Mouse (Mus musculus): ENCODE measurements around the gene Sowahb.
"Not testable (repeated sequence)": the region's sequence is repeated elsewhere in the genome, so short reads cannot be mapped to it uniquely, and the experiment has no call there.

Gene Sowahb

DNA sequence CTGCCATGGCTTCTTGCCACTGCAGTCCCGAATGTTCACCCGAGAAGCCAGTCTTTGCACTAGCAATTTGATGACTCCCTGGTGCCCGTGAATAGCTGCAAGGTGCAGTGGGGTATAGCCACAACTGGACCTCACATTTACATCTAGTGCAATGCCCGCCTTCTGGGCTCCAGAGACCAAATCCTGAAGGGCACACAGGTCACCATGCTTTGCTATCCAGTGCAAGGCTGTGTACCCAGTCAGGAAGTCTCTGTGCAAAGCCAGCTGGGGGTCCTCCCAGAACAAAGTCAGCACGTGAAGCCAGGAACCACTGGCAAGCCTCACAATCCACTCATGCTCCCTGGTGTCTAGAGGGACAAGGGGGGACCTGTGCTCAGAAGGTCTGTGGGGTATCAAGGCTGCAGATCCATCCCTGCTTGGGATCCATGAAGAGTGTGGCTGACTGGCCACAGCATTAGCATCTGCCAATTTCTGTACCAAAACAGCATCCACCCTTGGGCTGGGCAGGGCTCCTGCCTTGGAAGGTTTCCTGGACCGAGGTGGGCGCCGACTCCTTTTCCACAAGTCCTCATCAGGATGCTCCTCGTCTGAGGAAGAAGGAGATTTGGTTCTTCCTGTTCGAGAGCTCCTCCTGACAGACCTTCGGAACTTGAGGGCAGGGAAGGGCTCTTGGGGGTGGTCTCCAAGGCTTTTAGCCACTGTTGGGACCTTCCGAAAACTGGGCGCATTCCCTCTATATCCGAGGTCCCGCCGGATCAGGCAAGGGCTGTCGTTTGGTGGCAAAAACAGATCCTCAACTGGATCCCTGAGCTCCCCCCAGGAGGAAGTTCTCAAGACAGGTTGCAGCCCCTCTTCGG, 1.8 kb downstream of the Sowahb start:
- no peak for DNase-seq (ENCODE audit: inconsistent ontology term)

DNA sequence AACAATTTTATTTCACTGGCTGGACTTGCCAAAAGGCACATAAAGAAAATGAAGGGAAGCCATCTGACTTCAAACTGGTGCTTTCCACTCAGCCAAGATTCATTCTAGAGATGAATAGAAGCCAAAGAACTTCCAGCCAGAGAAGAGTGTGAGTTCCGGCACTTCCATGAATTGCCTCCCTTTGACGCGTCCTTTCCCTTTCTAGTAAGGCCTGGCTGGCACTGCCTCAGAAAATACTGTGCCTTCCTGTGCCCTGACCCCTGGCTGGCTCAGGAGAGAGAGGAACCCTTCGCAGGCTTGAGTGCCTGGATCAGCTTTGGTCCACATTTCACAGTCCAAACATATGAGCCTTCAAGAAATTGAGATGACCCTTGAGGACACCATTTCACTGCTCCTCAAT, 2.8 kb downstream of the Sowahb start:
- DNase-seq (ENCODE audit: inconsistent ontology term): no peak

DNA sequence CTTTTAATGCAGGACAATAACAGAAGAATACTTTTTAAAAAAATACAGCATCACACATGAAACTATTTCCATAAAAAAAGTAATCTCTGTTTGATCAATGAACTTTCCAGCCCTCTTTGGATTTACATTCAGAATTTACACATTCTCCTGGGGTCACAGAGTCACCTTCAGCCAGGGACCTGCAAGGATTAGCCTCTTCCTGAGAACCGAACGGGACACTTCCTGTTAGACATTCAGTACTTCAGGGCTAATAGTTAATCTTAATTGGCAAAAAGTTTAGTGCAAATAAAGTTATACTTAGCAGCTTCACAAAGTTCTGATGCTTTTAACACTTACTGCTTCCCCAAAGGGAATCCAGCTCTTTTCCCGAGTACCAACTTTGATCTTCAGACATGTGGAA, 3.5 kb downstream of the Sowahb start:
- no peak for DNase-seq (ENCODE audit: inconsistent ontology term)

DNA sequence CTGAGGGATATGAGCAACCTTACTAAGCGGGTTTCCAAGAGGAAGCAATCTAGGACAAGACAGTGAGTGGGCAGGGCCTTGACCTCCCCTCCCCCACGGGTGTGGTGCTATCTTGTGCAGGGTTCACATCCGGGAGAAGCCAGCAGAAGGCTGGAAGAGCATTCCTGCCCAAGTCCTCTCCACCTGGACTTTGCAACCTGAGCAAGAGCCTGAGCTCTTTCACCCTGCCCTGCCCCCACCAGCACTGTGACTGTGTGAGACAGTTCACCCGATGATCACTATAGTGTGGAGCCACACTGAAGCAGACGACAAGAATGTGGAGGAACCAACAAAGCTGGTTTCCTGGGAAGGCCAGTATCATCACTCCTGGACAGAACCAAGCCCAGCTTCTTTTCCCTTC, 4.7 kb downstream of the Sowahb start:
- no peak for DNase-seq (ENCODE audit: inconsistent ontology term)

DNA sequence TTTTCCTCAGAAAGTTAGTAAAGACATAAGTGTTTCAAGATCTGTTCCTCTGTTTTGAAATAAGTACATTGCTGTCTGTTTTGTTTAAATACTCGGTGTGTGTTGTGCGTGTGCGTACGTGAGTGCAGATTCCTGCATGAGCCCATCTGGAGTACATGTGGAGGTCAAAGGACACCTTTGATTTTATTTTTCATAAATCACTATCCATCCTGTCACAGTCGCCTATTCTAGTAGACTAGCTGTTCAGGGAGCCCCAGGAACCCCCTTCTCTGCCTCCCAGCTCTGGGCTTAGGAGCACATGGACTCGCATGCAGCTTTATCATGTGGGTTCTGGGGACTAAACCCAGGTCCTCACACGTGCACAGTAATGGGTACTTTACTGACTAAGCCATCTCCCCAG, 8.6 kb downstream of the Sowahb start:
- DNase-seq (ENCODE audit: inconsistent ontology term): no peak

DNA sequence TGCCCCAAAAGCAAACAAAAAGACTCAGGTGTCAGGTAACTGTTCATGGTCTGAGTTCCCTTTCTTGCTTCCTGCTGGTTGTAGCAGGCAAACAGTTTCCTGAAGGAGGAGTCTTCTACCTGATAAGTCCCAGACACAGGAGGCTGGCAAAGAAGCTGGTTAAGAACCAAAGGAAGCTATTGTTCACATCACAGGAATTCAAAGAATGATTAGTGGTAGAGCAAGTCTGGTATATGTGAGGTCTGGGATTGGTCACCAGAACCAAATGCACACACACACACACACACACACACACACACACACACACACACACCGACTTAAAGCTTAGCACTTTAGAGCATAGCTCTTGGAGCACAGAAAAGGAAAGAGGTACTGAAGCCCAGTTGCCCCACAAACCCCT, 9.5 kb downstream of the Sowahb start:
- DNase-seq (ENCODE audit: inconsistent ontology term): peak; percentile 28

DNA sequence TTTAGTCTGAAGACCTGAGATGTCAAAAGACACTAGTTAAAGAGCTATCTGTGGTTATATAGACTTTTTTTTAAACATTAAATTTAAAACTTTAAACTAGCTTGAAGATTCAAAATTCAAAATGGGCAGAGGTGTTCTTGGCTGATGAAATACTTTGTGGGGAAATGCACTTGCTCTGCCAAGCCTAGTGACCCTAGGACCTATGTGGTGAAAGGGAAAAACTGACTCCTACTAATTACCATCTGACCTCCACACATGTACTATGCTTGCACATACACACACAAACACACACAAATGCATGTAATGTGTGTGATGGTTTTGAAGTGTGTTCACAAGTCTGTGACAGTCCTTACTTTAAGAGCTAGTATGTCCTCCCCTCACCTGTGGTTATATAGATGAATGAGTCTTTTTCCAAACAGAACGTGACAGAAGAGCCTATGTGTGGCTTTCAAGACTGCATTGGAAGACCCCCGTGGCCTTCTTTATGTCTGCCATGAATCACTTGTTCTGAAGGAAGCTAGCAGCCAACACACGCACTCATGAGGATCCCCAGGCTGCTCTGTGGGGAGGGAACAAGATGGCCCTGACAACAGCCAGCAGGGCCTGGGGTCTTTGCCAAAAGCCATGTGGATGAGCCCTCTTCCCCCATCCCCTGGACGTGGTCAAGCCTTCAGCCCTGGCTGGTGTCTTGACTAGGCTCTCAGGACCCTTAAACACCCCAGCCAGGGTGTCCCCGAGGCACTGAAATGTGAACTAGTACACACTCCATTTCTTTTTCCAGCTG, 11.5 kb downstream of the Sowahb start:
- DNase-seq (ENCODE audit: inconsistent ontology term): no peak

DNA sequence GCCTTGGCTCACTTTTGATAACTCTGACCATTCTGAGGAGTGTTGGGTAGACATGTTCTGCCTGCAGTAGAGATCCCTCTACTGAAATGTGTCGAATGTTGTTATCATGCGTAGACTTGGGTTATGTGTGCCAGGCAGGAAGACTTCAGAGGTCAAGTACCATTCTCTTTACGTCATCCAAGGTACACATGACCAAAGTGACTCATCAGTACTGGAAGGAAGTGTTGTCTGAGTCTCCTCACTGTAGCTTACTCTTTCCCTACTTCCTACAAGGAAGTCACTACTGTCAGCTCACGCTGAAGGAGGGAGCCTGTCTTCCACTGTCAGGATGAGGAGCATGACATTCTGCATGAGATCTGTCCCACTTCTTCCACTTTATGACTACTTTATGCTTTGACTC, 12.2 kb downstream of the Sowahb start:
- no peak for DNase-seq (ENCODE audit: inconsistent ontology term)

DNA sequence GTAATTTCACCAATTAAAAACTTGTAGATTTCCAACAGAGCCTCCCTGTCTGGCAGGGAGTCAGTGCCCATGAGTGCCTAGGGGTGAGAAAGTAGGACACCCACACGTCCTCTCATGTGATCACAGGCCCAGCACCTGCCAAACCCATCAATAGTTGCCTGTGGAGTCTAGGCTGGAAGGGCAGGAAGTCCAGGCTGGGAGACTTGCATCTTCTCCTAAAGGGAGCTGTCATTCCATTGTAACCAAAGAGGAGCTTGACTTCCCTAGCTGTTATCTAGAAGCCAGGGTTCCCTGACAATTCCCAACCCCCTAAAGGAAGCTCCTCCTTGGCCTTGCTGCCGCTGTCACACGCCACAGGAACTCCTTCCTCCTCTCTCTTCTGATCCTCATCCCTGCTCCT, 14.0 kb downstream of the Sowahb start:
- no peak for DNase-seq (ENCODE audit: inconsistent ontology term)

DNA sequence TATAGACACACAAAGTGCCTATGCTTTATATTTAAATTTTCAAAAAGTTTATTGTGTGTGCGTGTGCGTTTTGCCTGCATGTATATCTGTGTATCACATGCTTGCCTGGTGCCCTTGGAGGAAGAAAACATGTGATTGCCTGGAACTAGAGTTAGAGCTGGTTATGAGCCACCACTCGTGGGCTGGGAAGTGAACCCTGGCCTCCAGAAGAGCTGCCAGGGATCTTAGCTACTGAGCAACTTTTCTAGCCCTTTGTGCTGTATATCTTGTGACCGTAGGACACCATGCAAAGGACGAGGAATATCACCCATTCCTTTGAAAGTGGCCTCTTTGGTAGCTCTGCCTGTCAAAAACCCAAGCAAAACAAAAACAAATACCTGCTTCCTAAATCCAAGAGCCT, 14.4 kb downstream of the Sowahb start:
- no peak for DNase-seq (ENCODE audit: inconsistent ontology term)

DNA sequence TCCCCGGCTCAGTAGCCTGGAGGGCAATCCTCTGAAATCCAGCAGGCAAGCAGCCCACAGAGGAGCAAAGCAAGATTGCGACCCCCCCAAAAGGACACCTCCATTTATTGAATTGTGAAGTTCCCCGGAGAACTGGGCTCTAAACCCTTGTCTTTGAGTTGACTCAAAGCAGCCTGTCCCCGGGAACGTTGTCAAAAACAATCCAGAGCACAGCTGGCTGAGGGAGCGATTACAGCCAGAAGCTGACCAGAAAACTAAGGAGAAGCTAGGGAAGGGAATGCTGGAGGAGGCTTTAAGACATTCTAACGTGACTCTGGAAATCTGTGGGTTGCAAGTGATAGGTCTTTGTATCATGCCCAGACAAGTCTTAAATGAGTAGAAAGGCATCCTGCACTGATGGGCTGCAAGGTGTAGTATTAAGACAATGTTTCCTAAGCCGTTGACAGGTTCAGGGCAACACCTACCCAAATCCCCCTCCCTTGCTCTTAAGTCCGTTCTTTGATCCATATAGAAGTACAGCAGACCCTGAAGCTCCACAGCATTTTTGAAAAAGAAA, 17.6 kb downstream of the Sowahb start:
- no peak for DNase-seq (ENCODE audit: inconsistent ontology term)

DNA sequence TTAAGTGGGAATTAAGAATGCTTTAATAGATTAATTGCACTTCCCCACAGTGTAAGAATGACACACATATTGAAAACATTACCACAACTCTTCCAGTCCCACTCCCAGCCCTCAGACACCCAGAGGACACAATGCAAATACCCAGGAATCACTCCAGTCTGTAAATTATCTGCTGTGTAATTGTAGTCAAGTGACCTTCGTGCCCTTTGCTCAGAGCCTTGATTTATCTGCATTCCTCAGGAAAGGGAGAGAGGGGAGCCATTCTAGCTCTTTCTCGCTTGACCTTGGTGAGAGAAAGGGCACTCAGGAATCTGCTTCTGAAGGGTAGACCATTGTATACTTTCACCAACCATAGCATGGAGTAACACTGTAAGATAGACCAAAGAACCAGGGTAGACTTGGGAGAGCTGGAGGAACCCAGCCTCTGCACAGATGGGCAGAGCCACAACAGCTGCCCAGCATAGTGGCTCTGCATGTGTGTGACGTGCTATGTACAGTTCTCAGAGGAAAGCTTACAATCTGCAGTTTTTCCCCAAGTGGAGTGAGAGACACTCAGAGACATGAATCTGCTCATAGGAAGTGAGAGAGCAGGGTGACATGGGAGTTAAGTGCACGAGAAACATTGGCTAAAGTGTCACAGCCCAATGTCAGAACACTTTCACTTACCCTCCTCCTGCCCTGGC, 18.2 kb downstream of the Sowahb start:
- no peak for DNase-seq (ENCODE audit: inconsistent ontology term)

DNA sequence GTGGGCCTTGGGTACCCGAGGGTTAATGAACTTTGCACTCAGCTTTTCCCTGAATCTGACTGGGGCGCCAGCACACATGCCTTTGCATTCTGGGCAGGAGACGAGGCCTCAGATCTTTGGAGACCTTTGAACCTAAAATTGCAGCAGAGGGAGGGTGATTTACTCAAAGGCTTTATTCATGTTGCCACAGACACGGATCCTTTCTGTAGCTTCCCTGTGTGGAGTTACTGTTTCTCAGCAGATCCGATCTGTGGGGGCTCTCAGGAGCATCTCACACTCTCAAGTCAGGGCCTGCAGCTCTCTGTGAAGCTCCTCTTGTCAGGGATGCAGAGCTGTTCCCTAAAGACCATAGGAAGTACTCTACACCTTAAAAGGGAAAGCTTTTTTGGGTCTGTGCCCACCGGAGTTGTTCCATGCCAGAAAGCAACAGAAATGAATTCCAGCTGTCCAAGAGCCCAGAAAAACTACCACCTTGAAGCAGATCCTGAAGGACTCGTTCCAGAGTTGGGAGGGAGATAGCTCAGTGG, 20.0 kb downstream of the Sowahb start:
- peak; percentile 68 for DNase-seq (ENCODE audit: inconsistent ontology term)

DNA sequence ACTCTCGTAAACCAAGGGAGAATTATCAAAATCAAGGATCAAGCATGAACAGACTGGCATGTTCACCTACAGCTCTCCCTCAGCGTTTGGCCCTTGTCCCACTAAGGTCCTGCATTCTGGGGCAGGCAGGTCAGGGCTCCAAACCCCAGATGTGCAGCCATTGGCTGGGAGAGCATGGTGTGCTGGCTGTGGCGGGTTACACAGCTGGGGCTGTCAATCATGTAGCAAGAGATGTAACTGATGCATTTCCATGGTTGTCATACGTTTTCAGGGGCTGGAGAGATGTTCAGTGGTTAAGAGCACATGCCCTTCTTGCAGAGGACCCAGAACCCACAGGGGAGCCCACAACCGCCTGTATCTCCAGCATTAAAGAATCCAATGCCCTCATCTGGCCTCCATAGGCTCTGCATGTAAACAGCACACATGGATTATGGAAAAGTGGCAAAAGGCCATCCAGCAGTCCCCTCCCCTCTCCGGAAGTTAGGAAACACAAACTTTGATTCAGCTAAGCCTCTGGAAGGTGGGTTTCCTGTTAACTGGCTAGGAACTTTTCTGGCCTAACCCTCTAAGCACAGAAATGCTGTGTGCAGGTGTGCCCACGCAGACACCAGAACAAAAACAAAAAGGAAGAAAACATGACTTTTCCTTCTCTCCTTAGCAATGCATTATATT, 22.6 kb downstream of the Sowahb start:
- no peak for DNase-seq (ENCODE audit: inconsistent ontology term)

DNA sequence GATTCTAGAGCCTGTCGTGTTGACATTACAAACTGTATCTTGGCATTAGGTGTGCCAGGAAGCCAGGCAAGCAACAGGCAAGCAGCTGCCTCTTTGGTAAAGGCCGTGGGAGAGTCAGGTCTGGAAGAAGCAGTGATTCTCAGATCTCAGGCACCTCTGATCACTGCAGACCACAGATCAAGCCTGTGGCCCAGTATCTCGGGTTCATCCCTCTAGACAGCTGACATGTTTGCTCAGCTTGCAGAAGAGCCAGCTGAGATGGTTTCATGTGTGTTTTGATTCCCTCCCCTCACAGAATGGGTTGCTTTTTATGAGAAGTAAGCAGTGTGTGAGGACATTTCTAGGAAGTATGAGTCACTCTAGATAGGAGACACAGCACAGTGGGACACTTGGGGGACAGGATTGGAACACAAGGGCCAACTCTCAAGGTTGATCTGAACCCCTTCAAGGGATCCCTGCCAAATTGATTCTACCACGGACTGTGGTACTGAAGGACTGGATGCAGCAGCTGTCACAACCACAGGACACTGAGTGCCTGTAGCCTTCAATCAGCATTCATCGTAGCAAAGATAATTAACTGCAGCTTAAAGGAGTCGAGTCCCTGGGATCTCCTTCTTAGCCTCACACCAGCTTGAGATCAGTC, 24.7 kb downstream of the Sowahb start:
- DNase-seq (ENCODE audit: inconsistent ontology term): no peak

DNA sequence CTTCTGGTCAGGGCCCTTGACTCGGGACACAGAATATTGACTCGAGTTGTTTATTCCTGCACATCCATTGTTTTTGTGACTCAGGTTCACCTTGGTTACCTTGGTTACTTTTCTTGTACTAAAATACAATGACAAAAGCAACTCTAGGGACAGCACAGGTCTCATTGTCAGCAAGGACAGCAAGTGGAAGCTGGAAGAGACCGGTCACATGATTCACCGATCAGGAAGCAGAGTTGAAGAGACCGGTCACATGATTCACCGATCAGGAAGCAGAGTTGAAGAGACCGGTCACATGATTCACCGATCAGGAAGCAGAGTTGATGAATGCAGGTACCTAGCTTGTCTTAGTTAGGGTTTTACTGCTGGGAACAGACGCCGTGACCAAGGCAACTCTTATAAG, 25.6 kb downstream of the Sowahb start:
- not testable (repeated sequence) for DNase-seq (ENCODE audit: inconsistent ontology term)

DNA sequence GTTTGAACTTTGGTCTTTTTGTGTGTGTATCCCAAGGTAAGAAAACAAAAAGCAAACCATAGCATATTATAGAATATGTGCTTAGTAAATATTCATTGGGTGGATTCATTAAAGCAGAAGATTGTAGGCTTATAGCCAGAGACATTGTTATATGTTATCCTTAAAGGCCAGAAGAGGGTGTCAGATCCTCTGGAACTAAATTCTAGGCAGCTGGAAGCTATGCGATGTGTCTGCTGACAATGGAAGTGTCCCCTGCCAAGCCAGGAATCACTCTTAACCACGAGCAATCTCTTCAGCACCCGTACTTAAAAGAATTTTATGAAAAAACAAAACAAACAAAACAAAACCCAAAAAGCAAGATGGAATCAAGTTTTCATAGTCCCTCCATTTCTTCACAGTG, 27.1 kb downstream of the Sowahb start:
- DNase-seq (ENCODE audit: inconsistent ontology term): no peak

DNA sequence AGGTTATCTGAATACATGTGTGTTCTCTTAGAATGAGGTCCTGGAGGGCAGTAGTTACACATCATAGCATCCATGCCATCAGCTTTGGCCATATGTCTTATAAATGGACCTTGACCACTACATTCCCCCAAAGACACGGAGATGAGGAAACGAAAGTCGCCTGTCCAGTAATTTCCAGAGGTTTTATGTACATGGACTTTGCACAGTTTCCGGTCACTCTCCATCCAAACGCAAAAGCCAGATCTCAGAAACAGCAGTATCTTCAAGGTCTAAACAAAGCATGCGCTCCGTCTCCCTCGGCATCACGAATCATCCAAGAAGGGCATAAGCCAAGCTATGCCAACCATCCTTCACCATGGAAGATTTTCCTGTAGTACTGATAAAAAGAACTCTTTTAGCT, 36.6 kb downstream of the Sowahb start:
- no peak for DNase-seq (ENCODE audit: inconsistent ontology term)

DNA sequence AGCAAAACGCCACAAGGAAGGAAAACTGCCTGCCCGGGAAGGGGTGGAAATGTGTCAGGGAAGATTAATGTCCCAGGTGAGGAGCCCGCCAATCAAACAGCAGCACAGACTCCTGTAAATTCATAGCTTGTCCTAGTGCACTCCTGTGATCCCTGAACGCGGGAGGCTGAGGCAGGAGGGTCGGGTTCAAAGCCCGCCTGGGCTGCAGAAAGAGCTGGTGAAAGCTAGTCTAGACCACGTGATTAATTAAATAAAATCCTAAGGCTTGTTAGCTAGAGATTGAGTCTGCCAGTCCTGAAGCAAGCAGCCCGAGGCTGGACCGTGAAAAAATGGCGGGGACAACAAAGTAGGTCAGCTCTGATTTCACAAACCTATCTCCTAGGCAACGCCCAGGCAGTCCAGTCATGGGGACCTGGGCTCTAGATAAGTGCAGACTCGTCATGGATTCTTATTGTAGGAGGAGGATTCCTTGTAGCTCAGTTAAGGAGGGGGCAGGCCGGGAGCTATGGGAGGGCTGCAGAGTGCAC, 38.9 kb downstream of the Sowahb start:
- peak; percentile 41 for DNase-seq (ENCODE audit: inconsistent ontology term)

DNA sequence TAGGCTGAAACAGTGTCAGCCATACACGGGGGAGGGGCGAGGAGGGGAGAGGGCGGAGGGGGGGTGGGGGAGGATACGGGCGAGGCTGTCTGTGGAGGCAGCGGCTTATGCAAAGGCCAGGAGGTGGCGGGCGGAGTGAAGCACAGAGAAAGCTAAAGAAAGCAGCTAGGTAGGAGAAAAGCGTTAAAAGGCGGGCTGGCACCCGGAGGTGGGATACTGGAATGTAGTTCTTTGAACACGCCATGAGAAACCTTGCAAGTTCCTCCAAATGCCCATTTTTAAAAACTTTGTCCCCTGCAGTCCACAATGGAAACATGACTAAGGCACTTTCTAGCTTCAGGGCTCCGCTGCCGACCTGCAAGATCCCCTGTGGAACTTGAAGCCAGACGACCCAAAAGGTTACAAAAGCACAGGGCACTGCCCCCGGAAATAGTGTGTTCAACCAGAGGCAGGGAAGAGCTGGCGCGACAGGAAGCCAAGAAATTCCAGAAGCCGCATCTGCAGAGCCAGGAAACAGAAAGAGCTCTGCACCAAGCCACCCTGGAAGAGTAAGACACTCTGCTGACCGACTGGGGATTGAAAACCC, 39.5 kb downstream of the Sowahb start:
- DNase-seq (ENCODE audit: inconsistent ontology term): no peak

Data from Muller cell, postnatal 12 days (primary cell).